Mouse (Mus musculus) hindbrain, embryonic 12.5 days (tissue): ENCODE measurements around the gene Olfr589. TPM values are rescaled to one million over a fixed set of nuclear protein-coding genes. Genes with fewer than 3 reads are reported as not detected.
"Not testable (repeated sequence)": the region's sequence is repeated elsewhere in the genome, so short reads cannot be mapped to it uniquely, and the experiment has no call there.

ENCODE experiments used
- ATAC-seq: fragments of 200-750 bp; cut with Nextera tagmentation; 2 replicates; pipeline ENCODE4 v1.8.0; 2017; ENCODE audit warnings: moderate TSS enrichment; ENCODE audit not compliant: low FRiP score
- H3K27ac ChIP-seq: fragments of 300-500 bp; sonication (generic); 2 replicates; pipeline ENCODE4 v1.5.1; 2016; ENCODE audit warnings: mild to moderate bottlenecking
- H3K27me3 ChIP-seq: fragments of 300-500 bp; sonication (generic); 2 replicates; pipeline ENCODE4 v1.6.1; 2016; ENCODE audit warnings: mild to moderate bottlenecking
- H3K36me3 ChIP-seq: fragments of 300-500 bp; sonication (generic); 2 replicates; pipeline ENCODE4 v1.6.1; 2016; ENCODE audit warnings: mild to moderate bottlenecking
- H3K4me1 ChIP-seq: fragments of 300-500 bp; sonication (generic); 2 replicates; pipeline ENCODE4 v1.6.1; 2016
- H3K4me2 ChIP-seq: fragments of 300-500 bp; sonication (generic); replicated peaks from 2 replicates; pipeline ENCODE4 v1.6.1; 2016; ENCODE audit warnings: mild to moderate bottlenecking
- H3K4me3 ChIP-seq: fragments of 300-500 bp; sonication (generic); 2 replicates; pipeline ENCODE4 v1.5.1; 2016; ENCODE audit warnings: mild to moderate bottlenecking
- H3K9ac ChIP-seq: fragments of 300-500 bp; sonication (generic); 2 replicates; pipeline ENCODE4 v1.6.1; 2016; ENCODE audit warnings: mild to moderate bottlenecking, moderate library complexity
- H3K9me3 ChIP-seq: fragments of 300-500 bp; sonication (generic); replicated peaks from 2 replicates; pipeline ENCODE4 v1.6.1; 2016; ENCODE audit warnings: mild to moderate bottlenecking
- WGBS: fragments of 180-500 bp; shearing (Covaris S2); methylation state at CpG from one replicate; pipeline ENCODE4 v1.1.7; 2016; 5-methylcytosine and 5-hydroxymethylcytosine counted together
- polyA plus RNA-seq: library from polyadenylated mRNA; unstranded; fragments of >200 nt; fragmentation: Nextera tagmentation; extraction: Ambion mirVana; gene quantifications from 2 replicates; pipeline ENCODE4 v1.2.1, GENCODE M21; 2016

Olfr589 gene
- not detected in 2 replicates for polyA plus RNA-seq

DNA sequence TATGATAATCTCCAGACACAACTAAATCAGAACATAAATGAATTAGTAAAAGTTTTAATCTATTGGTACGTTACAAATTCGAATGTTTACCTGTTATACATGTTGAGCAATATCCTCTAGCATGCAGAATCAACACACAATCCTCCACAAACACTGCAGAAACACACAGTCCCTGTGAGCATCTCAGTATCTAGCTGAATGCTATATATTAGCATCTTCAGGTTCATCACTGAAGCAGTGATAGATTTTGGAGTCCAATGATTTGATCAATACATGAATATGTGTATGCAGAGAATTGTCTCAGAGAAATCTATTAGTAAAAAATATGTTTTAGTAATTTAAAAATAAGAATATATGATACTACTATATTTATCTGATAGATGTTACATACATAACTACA lies at the start of gene Olfr589:
Gene Olfr589, minus strand, starts transcription at position 101 of the 400 bp plus-strand sequence.
- Histone ChIP-seq H3K4me2 (no peak within 1 kb of the TSS), H3K9me3 (no peaks in the 10 kb centered on the region), H3K27ac (no peak within 1 kb of the TSS), H3K9ac (no peak within 1 kb of the TSS), H3K4me1 (no peaks in the 10 kb centered on the region), H3K36me3 (no peaks in the 10 kb centered on the region), H3K4me3 (no peak within 1 kb of the TSS), H3K27me3 (no peaks in the 10 kb centered on the region)
- ATAC-seq: no peak
- WGBS: 69% methylated on average over 2 of the region's 2 CpGs

GRCm38 (mm10) chr7:103184503-103184902 lies 28.3 kb upstream of the Olfr589 start, which contains the start of gene Olfr592:
Gene Olfr592 (plus strand): TSS chr7:103184803.
- ATAC-seq, H3K36me3 ChIP-seq, H3K27me3 ChIP-seq, H3K4me2 ChIP-seq, H3K4me3 ChIP-seq, H3K4me1 ChIP-seq, H3K9ac ChIP-seq, H3K27ac ChIP-seq, H3K9me3 ChIP-seq: not testable (repeated sequence)
- WGBS: 83% methylated on average over 1 of the region's 1 CpGs

- Histone ChIP-seq H3K36me3 (no peaks in the 10 kb centered on the region), H3K4me2 (no peak within 1 kb of the TSS), H3K4me3 (no peak within 1 kb of the TSS), H3K27ac (no peak within 1 kb of the TSS), H3K9ac (no peak within 1 kb of the TSS), H3K4me1 (no peaks in the 10 kb centered on the region), H3K9me3 (peaks cover 5% of the 10 kb centered on the region), H3K27me3 (no peaks in the 10 kb centered on the region)
- ATAC-seq: no peak
- 76% methylated on average over 1 of the region's 1 CpGs for WGBS
Measured at GRCm38 (mm10) chr7:103178240-103178639, 22.1 kb upstream of the Olfr589 start, which contains the start of gene Olfr591. Gene Olfr591 (minus strand): TSS chr7:103178340.

DNA sequence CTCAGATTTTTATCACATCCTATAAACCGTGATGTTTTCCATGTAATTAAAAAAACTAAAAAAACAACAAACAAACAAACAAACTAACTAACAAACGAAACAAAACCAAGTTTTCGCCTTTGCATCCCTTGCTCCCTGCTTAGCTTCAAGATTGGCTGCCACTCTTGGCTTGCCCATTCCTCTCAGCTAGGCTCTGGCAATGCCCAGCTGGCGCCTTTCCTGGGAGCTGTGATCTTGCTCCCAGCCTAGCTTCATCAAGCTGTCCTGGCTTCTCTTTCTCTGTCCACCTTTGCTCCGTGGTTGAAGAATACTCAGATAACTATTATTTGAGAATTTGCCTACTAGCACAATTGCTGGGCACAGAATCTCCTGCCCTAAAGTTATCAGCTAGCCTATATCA lies 13.5 kb upstream of the Olfr589 start:
- H3K4me1 ChIP-seq: no peaks in the 10 kb centered on the region
- ATAC-seq: no peak
- no peaks in the 10 kb centered on the region for H3K9me3 ChIP-seq
- H3K9ac ChIP-seq: no peak overlapping the region
- H3K36me3 ChIP-seq: no peaks in the 10 kb centered on the region
- H3K27me3 ChIP-seq: no peaks in the 10 kb centered on the region
- H3K27ac ChIP-seq: no peak overlapping the region
- H3K4me3 ChIP-seq: no peak overlapping the region
- 85% methylated on average over 5 of the region's 5 CpGs for WGBS
- no peak overlapping the region for H3K4me2 ChIP-seq

DNA sequence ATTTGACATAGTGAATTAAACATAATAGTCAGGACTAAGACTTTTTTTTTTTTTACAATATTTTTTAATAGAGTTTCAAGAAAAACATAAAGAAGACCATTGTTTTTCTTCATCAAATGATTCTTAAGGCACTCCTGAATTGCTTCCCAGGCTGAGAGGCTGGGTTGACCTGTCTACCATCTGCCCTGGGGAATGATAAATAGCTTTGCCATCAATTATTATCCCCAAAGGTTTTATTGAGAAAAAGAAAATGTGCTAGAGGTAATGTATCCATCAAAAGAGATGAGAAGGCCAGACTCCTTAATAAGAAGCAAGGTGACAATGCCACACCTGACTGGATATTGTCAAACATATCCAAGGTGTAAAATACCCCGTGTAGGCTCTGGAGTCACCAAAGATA lies 15.6 kb downstream of the Olfr589 start, which contains the start of gene Olfr588-ps1:
Gene Olfr588-ps1, plus strand, starts transcription at position 301 of the 400 bp plus-strand sequence.
- Histone ChIP-seq H3K9ac (no peak within 1 kb of the TSS), H3K4me1 (no peaks in the 10 kb centered on the region), H3K27me3 (no peaks in the 10 kb centered on the region), H3K4me3 (no peak within 1 kb of the TSS), H3K4me2 (no peak within 1 kb of the TSS), H3K36me3 (no peaks in the 10 kb centered on the region), H3K9me3 (no peaks in the 10 kb centered on the region), H3K27ac (no peak within 1 kb of the TSS)
- WGBS: 92% methylated on average over 1 of the region's 1 CpGs
- no peak for ATAC-seq

DNA sequence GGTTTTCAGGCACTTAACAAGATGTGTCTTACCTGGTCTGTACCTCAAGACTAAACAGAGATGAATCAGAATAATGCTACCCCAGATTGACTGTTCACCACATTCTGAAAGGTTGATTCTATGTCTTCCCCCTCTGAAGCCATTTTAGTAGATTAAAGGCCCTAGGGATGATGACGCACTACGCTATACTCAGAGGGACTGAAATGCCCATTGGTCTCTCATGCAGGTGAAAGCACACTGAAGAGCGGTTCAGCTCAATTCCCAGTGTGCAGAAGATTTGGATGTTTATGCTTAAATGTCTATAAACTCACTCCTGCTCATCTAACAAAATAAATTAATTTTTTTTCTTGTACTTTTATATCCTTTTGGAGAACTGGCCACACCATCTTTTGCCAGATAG lies 30.6 kb downstream of the Olfr589 start, which contains the start of gene Olfr586:
Gene Olfr586, minus strand, starts transcription at position 101 of the 400 bp plus-strand sequence.
- WGBS: 91% methylated on average over 3 of the region's 3 CpGs
- Histone ChIP-seq H3K27ac (no peak within 1 kb of the TSS), H3K27me3 (no peaks in the 10 kb centered on the region), H3K36me3 (no peaks in the 10 kb centered on the region), H3K9ac (no peak within 1 kb of the TSS), H3K4me1 (no peaks in the 10 kb centered on the region), H3K9me3 (no peaks in the 10 kb centered on the region), H3K4me3 (no peak within 1 kb of the TSS), H3K4me2 (no peak within 1 kb of the TSS)
- no peak for ATAC-seq

DNA sequence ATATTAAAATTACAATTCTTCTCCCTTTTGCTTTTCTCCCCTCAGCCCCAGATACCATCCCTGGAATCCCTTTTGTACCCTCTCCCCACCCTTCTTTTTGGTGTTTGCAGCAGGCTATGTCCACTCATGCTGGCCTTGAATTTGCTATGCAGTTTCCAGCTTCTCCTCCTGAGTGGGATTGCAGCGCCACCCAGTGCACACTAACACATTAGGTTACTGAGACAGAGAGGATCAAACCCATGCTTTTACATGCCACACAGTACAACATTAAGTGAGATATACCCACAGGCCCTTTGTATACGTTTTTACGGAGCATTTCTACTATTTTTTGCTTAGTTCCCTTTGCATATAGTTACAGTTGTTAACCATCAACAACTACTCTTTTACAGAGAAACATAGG lies 36.8 kb downstream of the Olfr589 start:
- WGBS: 50% methylated on average over 3 of the region's 3 CpGs
- Histone ChIP-seq H3K4me3 (no peak overlapping the region), H3K27ac (no peak overlapping the region), H3K9me3 (no peaks in the 10 kb centered on the region), H3K36me3 (no peaks in the 10 kb centered on the region), H3K4me2 (no peak overlapping the region), H3K9ac (no peak overlapping the region), H3K27me3 (no peaks in the 10 kb centered on the region), H3K4me1 (no peaks in the 10 kb centered on the region)
- ATAC-seq: no peak

Other genes with a start within 250 kb of the Olfr589 start
- not detected in 2 replicates for gene Olfr571, start 238.8 kb downstream of the Olfr589 start, polyA plus RNA-seq
- gene Olfr572, start 231.9 kb downstream of the Olfr589 start, polyA plus RNA-seq: not detected in 2 replicates
- not detected in 2 replicates for gene Olfr573-ps1, start 213.8 kb downstream of the Olfr589 start, polyA plus RNA-seq
- gene Olfr574, start 207.9 kb downstream of the Olfr589 start, polyA plus RNA-seq: not detected in 2 replicates
- gene Olfr575, start 197.6 kb downstream of the Olfr589 start, polyA plus RNA-seq: not detected in 2 replicates
- gene Olfr576, start 193.7 kb downstream of the Olfr589 start, polyA plus RNA-seq: not detected in 2 replicates
- gene Olfr577, start 180.4 kb downstream of the Olfr589 start, polyA plus RNA-seq: not detected in 2 replicates
- gene Olfr578, start 167.0 kb downstream of the Olfr589 start, polyA plus RNA-seq: not detected in 2 replicates
- not detected in 2 replicates for gene Olfr582, start 118.3 kb downstream of the Olfr589 start, polyA plus RNA-seq
- not detected in 2 replicates for gene Olfr583, start 105.1 kb downstream of the Olfr589 start, polyA plus RNA-seq
- gene Olfr584, start 74.5 kb downstream of the Olfr589 start, polyA plus RNA-seq: not detected in 2 replicates
- not detected in 2 replicates for gene Olfr585, start 58.6 kb downstream of the Olfr589 start, polyA plus RNA-seq
- not detected in 2 replicates for gene Olfr586, start 30.7 kb downstream of the Olfr589 start, polyA plus RNA-seq
- gene Olfr588-ps1, start 15.5 kb downstream of the Olfr589 start, polyA plus RNA-seq: not detected in 2 replicates
- not detected in 2 replicates for gene Olfr591, start 22.0 kb upstream of the Olfr589 start, polyA plus RNA-seq
- gene Olfr592, start 28.4 kb upstream of the Olfr589 start, polyA plus RNA-seq: not detected in 2 replicates
- not detected in 2 replicates for gene Olfr593, start 55.5 kb upstream of the Olfr589 start, polyA plus RNA-seq
- not detected in 2 replicates for gene Olfr594, start 60.6 kb upstream of the Olfr589 start, polyA plus RNA-seq
- gene Usp17ld, start 96.1 kb upstream of the Olfr589 start, polyA plus RNA-seq: not detected in 2 replicates
- gene Olfr596, start 149.3 kb upstream of the Olfr589 start, polyA plus RNA-seq: not detected in 2 replicates
- not detected in 2 replicates for gene Olfr597, start 160.0 kb upstream of the Olfr589 start, polyA plus RNA-seq
- gene Olfr598, start 167.2 kb upstream of the Olfr589 start, polyA plus RNA-seq: not detected in 2 replicates
- not detected in 2 replicates for gene Olfr599, start 179.6 kb upstream of the Olfr589 start, polyA plus RNA-seq
- gene Olfr600, start 193.3 kb upstream of the Olfr589 start, polyA plus RNA-seq: not detected in 2 replicates
- not detected in 2 replicates for gene Olfr601, start 206.3 kb upstream of the Olfr589 start, polyA plus RNA-seq
- gene Olfr603, start 229.8 kb upstream of the Olfr589 start, polyA plus RNA-seq: not detected in 2 replicates